Mouse (Mus musculus) heart, postnatal 0 days (tissue): ENCODE results near the gene Wdr75.

Experiments used
- CTCF ChIP-seq: IDR thresholded peaks from 2 replicates; pipeline ENCODE4 v1.5.1; 2016; ENCODE audit warnings: antibody characterized with exemption, control low read depth, low read depth
- EP300 ChIP-seq: IDR thresholded peaks from 2 replicates; pipeline ENCODE4 v1.6.1; 2016; ENCODE audit warnings: antibody characterized with exemption, low read depth

DNA sequence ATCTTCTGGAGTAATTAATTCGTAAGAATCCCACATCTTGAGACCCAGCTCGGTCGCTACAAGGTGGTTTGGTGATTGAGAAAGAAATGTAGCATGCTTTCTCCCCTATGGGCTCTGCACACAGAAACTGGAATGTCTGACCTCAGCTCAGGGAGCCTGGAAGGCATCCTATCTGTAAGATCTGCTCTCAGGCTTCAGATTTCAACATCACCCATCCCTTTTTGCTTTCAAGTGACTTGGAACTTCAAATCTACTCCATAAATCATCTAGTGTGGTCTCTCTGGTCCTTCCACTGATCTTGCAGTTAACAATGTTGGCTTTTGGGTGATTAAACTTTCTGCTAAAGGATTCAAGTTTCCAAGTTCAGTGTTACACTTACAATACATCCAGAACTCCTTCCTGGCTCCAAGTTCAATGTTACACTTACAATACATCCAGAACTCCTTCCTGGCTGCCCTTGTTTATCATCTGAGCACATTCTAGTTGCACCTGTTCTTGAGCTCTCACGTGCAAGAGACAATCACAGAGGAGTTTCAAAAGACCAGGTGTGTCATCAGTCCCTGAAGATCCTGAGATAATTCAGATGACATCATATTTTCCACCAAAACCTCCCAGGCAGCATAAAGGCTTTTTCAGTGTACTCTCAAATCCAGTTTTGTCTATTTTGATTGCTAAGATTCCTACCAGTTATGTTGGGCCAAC, 40.5 kb downstream of the Wdr75 start:
- TF ChIP-seq EP300 (no peak), CTCF (no peak)
